8 mouse cellular contexts compared by ENCODE assay signal in genomic region chr3:35405621-35406079, GRCm38 (mm10).
A peak's percentile ranks its signal among the peaks of the same experiment; 100 is the strongest.
DNase-seq lines count a peak whose midpoint lies in the region; ATAC-seq lines count a peak whose summit lies in the region.

No protein-coding gene starts in this region.

- no peak overlapping the region for H3K9ac ChIP-seq in forebrain, embryonic 14.5 days (ENCODE audit: low read length)
- no peak overlapping the region for H3K9ac ChIP-seq in midbrain, embryonic 16.5 days (ENCODE audit: low read depth, low read length)

- no peaks in the 10 kb centered on the region for H3K36me3 ChIP-seq in forebrain, embryonic 14.5 days (ENCODE audit: control insufficient read depth, insufficient read depth, low read length)
- H3K36me3 ChIP-seq in hindbrain, embryonic 10.5 days = no peaks in the 10 kb centered on the region
- H3K36me3 ChIP-seq in midbrain, embryonic 16.5 days (ENCODE audit: control insufficient read depth, insufficient read depth, low read length) = no peaks in the 10 kb centered on the region

- H3K9me3 ChIP-seq in forebrain, embryonic 14.5 days (replicated peaks; ENCODE audit: control insufficient read depth, low read length) = no peaks in the 10 kb centered on the region
- H3K9me3 ChIP-seq in hindbrain, embryonic 10.5 days = 0 out of 2 replicates have a peak, but pooled peaks cover 3% of the 10 kb centered on the region
- no peaks in the 10 kb centered on the region for H3K9me3 ChIP-seq in midbrain, embryonic 16.5 days (replicated peaks; ENCODE audit: control insufficient read depth, low read length, poor library complexity, severe bottlenecking)

- H3K27me3 ChIP-seq in forebrain, embryonic 14.5 days (replicated peaks; ENCODE audit: control insufficient read depth, insufficient read depth, low read length) = no peaks in the 10 kb centered on the region
- no peaks in the 10 kb centered on the region for H3K27me3 ChIP-seq in hindbrain, embryonic 10.5 days (ENCODE audit: insufficient read depth, poor library complexity, severe bottlenecking)
- no peaks in the 10 kb centered on the region for H3K27me3 ChIP-seq in midbrain, embryonic 16.5 days (ENCODE audit: control insufficient read depth, insufficient read depth, low read depth, low read length)

- peak; percentile 86 for ATAC-seq in forebrain, embryonic 14.5 days
- ATAC-seq in midbrain, embryonic 16.5 days = peak; percentile 70

- intact Hi-C loops in left cerebral cortex, postnatal 14 days (cut with DNase I) = loop anchor here (5.0 kb wide), 1 partner anchor 63 kb away; no protein-coding TSS in a partner anchor

- peak; percentile 26 for DNase-seq in ovary, postnatal 36 days (ENCODE audit: low spot score)
- DNase-seq in ovary, adult 18-20 months (ENCODE audit: low spot score) = no peak
- peak; percentile 90 for DNase-seq in forebrain, embryonic 14.5 days (ENCODE audit: low spot score)
- peak; percentile 81 for DNase-seq in hindbrain, embryonic 10.5 days (ENCODE audit: low spot score)
- DNase-seq in left cerebral cortex, postnatal 14 days (ENCODE audit: low spot score in 2 of 2) = peak; percentile 47 to 64
- DNase-seq in spleen, postnatal 10 days (ENCODE audit: low spot score in 2 of 2) = no peak
- no peak for DNase-seq in T-cell, adult 2 months (ENCODE audit: low spot score)

- peaks cover 18% of the 10 kb centered on the region for H3K4me1 ChIP-seq in forebrain, embryonic 14.5 days (ENCODE audit: control insufficient read depth, insufficient read depth, low read length)
- peaks cover 40% of the 10 kb centered on the region for H3K4me1 ChIP-seq in hindbrain, embryonic 10.5 days (replicated peaks)
- 0 out of 2 replicates have a peak, but pooled peaks cover 2% of the 10 kb centered on the region for H3K4me1 ChIP-seq in midbrain, embryonic 16.5 days (ENCODE audit: control insufficient read depth, insufficient read depth, low read length)

- peak overlapping the region; percentile 86 for H3K27ac ChIP-seq in forebrain, embryonic 14.5 days (ENCODE audit: low read depth, low read length)
- H3K27ac ChIP-seq in hindbrain, embryonic 10.5 days = peak overlapping the region; percentile 90
- peak overlapping the region; percentile 63; the same call in 1 of the 2 replicates for H3K27ac ChIP-seq in midbrain, embryonic 16.5 days (ENCODE audit: low read length)

- 7% methylated on average over 14 of the region's 14 CpGs for WGBS in forebrain, embryonic 14.5 days
- WGBS in hindbrain, embryonic 10.5 days = 43% methylated on average over 14 of the region's 14 CpGs
- 35% methylated on average over 14 of the region's 14 CpGs for WGBS in midbrain, embryonic 16.5 days

- H3K4me2 ChIP-seq in forebrain, embryonic 14.5 days (ENCODE audit: low read length) = peak overlapping the region; percentile 0
- 0 out of 2 replicates have a peak overlapping the region, but pooled peaks have one; percentile 14 for H3K4me2 ChIP-seq in midbrain, embryonic 16.5 days (ENCODE audit: low read length)

- no peak overlapping the region for H3K4me3 ChIP-seq in forebrain, embryonic 14.5 days (ENCODE audit: low read depth, low read length)
- peak overlapping the region; percentile 24; the same call in 1 of the 2 replicates for H3K4me3 ChIP-seq in hindbrain, embryonic 10.5 days
- no peak overlapping the region for H3K4me3 ChIP-seq in midbrain, embryonic 16.5 days (ENCODE audit: low read depth, low read length)

Comparison
In these comparisons a context has a peak if more than half of its experiments do, and no peak if none do; other contexts are left out.
1. DNase-seq: peak in ovary, postnatal 36 days (single experiment), forebrain, embryonic 14.5 days (single experiment), hindbrain, embryonic 10.5 days (single experiment) and left cerebral cortex, postnatal 14 days (2 of 2); none in ovary, adult 18-20 months (single experiment), spleen, postnatal 10 days (0 of 2) and T-cell, adult 2 months (single experiment).
2. Peak in every context shown above with its lines, with median percentiles within 50 percentile points of each other: H3K27ac ChIP-seq.